Mouse (Mus musculus) brain, embryonic 18.5 days (tissue): ENCODE measurements at regions not wholly inside any gene's neighbourhood (a gene's known extent, or its start where the extent isn't known, plus 50 kb on each side); places are given as distances from the start of the nearest gene placed in this dataset.

Source experiments
- DNase-seq: peaks from one replicate; pipeline ENCODE4 v3.0.0-alpha.2; 2012; ENCODE audit warnings: low read depth, low spot score

GRCm38 (mm10) chr5:126148908-126149307, 617.3 kb downstream of the Tmem132b start:
- DNase-seq = no peak

GRCm38 (mm10) chr5:126155216-126155880, 623.8 kb downstream of the Tmem132b start:
- no peak for DNase-seq

GRCm38 (mm10) chr5:126186111-126186510, 654.5 kb downstream of the Tmem132b start:
- DNase-seq = no peak

- no peak for DNase-seq
Measured at GRCm38 (mm10) chr5:126199876-126200275, 668.3 kb downstream of the Tmem132b start.

GRCm38 (mm10) chr5:126201535-126201934, 670.0 kb downstream of the Tmem132b start:
- DNase-seq = no peak

- no peak for DNase-seq
Measured at GRCm38 (mm10) chr5:126201996-126202395, 670.4 kb downstream of the Tmem132b start.

GRCm38 (mm10) chr5:126217016-126217415, 685.4 kb downstream of the Tmem132b start:
- no peak for DNase-seq

- no peak for DNase-seq
Measured at GRCm38 (mm10) chr5:126217746-126218145, 686.2 kb downstream of the Tmem132b start.

GRCm38 (mm10) chr5:126223696-126224095, 692.1 kb downstream of the Tmem132b start:
- DNase-seq = no peak

- no peak for DNase-seq
Measured at GRCm38 (mm10) chr5:126230768-126231167, 699.2 kb downstream of the Tmem132b start.

- DNase-seq = peak; percentile 22
Measured at GRCm38 (mm10) chr5:126238071-126238470, 706.5 kb downstream of the Tmem132b start.

- DNase-seq = no peak
Measured at GRCm38 (mm10) chr5:126245776-126246175, 714.2 kb downstream of the Tmem132b start.

GRCm38 (mm10) chr5:126250331-126250730, 718.8 kb downstream of the Tmem132b start:
- no peak for DNase-seq

- DNase-seq = no peak
Measured at GRCm38 (mm10) chr5:126254661-126255060, 723.1 kb downstream of the Tmem132b start.

- no peak for DNase-seq
Measured at GRCm38 (mm10) chr5:126257860-126258259, 726.3 kb downstream of the Tmem132b start.

- no peak for DNase-seq
Measured at GRCm38 (mm10) chr5:126266471-126266870, 734.9 kb downstream of the Tmem132b start.

GRCm38 (mm10) chr5:126266929-126267609, 735.5 kb downstream of the Tmem132b start:
- no peak for DNase-seq

GRCm38 (mm10) chr5:126268592-126268991, 737.0 kb downstream of the Tmem132b start:
- no peak for DNase-seq

GRCm38 (mm10) chr5:126274316-126274715, 742.7 kb downstream of the Tmem132b start:
- DNase-seq = peak; percentile 37

- DNase-seq = no peak
Measured at GRCm38 (mm10) chr5:126281057-126281728, 749.6 kb downstream of the Tmem132b start.

GRCm38 (mm10) chr5:126281782-126282181, 750.2 kb downstream of the Tmem132b start:
- no peak for DNase-seq

GRCm38 (mm10) chr5:126324847-126325246, 793.3 kb downstream of the Tmem132b start:
- DNase-seq = no peak

GRCm38 (mm10) chr5:126328276-126328675, 796.7 kb downstream of the Tmem132b start:
- no peak for DNase-seq
